Mouse (Mus musculus) gastrocnemius, postnatal 36 days (tissue): ENCODE results near the gene Olfr65. TPM values are rescaled to one million over a fixed set of nuclear protein-coding genes. Genes with fewer than 3 reads are reported as not detected.

ENCODE experiments used
- DNase-seq, 2 experiments: peaks; one replicate each; pipeline ENCODE4 v3.0.0; 2022
- intact Hi-C: fragments of 180-260 bp; cut with DNase I; formaldehyde crosslinking; loops from one replicate; pipeline ENCODE4 v1.15.1; 2025
- long read RNA-seq, 2 experiments: library from polyadenylated mRNA; stranded (forward); transcript quantifications; one replicate each; pipeline ENCODE4 v2.0.0; 2021
- total RNA-seq, 2 experiments: library from RNA; stranded (reverse); gene quantifications; 2 replicates each; pipeline ENCODE4 v1.2.3; 2021

Gene Olfr65
- not detected for total RNA-seq
- long read RNA-seq, experiment 1: 0 reads
- long read RNA-seq, experiment 2: 0 reads

GRCm38 (mm10) chr7:103903187-103903586 is at the start of gene Olfr65:
TSS of gene Olfr65 (plus strand) at chr7:103903487.
- intact Hi-C loops: no loop called here
- no peak for DNase-seq

GRCm38 (mm10) chr7:103854669-103855068 is 48.6 kb upstream of the Olfr65 start:
- intact Hi-C loops: no loop called here
- no peak for DNase-seq

- intact Hi-C loops: no loop called here
- DNase-seq: no peak
These were observed 44.2 kb upstream of the Olfr65 start for GRCm38 (mm10) chr7:103859076-103859475.

GRCm38 (mm10) chr7:103860855-103861254 is 42.4 kb upstream of the Olfr65 start:
- intact Hi-C loops: no loop called here
- DNase-seq: peak in 1 of 2 experiments; percentile 4

DNA sequence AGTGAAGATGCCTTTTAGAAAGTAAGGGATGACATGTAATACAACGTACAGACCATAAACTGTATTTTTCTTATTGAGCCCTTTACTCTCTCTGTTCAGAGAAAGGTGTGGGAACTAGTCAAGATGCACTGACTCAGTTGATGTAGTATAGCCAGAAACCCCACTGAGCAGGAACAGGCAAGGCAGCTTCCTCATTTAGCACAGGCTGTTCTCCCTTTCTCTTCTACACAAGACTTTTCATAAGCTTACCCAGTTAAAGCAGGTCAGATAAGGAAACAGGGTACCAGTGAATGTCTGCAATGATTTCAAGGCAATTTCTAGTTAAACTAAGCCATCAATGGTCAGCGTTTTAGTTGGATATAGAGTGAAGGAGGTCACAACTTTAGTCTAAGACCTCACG is 41.8 kb upstream of the Olfr65 start:
- no peak for DNase-seq
- intact Hi-C loops: no loop called here

DNA sequence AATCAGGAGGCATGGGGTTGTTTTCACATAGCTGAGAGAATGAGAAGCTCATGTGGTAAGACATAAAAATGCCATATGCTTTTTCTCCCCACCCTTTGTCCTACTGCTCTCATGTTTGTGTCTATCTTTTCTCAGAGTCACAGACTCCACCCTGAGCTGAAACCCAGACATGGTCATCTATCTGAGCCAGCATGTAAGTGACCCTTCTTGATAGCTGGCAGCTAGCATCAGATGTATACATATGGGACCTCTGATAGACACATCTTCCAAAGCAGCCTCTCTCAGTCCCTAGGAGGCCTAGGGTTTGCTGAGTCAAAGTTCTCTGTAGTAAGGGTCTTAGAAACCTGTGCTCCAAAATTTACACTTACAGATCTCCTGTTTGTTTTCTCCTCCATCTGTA is 37.6 kb upstream of the Olfr65 start:
- no peak for DNase-seq
- intact Hi-C loops: no loop called here

- DNase-seq: no peak
- intact Hi-C loops: no loop called here
These were observed 32.6 kb upstream of the Olfr65 start for GRCm38 (mm10) chr7:103870667-103871066.

DNA sequence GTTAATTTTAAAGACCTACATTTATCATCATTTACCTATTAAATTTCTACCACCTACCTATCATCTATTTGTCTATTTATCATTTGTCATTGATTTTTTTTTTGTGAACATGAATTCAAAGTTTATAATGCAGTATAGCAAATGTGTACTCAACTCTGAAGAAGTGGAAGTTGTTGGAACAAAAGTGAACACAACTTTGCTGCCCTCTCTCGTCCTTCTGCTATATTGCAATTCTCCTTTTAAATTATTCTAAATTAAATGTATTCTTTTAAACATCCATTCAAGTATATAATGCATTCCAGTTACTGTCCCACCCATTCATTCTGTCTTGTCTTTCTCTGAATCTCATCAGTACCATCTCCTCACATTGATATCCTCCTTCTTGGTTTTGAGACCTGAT is 30.2 kb upstream of the Olfr65 start:
- no peak for DNase-seq
- intact Hi-C loops: no loop called here

DNA sequence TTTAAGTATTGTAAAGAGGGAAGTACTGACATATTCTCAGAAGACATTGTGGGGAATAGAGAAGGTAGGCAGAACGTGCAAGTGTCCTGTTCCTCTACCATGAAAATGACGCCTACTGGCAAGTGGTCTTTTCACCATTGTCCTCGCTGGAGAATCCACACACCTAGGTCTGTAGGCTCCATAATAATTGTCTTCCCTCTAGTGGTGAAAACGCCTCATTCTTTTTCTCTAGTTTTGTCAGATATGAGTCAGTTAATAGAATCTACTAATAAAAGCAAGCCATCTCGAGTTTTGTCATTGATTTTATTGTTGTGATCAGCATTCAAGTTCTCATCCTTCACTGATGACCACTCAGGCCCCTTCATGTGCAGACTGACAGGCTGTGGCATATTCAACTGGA is 28.8 kb upstream of the Olfr65 start:
- intact Hi-C loops: no loop called here
- no peak for DNase-seq

DNA sequence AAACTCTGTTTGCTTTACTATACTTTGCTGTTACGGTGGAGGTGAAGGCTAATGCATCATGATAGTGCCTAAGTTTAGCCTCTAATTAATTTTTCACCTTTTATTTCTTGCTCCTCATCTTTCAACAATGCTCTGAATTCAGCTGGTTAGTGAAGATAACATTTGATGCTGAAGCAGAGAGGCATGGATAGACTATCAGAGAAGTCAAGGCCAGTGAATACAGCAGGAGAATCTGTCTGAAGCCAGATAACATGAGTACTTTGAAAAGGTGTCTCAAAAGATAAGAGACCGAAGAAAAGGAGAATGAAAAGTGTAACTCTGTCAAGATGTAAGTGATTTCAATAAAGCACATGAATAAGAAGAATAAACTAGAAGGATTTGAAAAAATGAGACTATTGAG is 26.2 kb upstream of the Olfr65 start:
- no peak for DNase-seq
- intact Hi-C loops: no loop called here

DNA sequence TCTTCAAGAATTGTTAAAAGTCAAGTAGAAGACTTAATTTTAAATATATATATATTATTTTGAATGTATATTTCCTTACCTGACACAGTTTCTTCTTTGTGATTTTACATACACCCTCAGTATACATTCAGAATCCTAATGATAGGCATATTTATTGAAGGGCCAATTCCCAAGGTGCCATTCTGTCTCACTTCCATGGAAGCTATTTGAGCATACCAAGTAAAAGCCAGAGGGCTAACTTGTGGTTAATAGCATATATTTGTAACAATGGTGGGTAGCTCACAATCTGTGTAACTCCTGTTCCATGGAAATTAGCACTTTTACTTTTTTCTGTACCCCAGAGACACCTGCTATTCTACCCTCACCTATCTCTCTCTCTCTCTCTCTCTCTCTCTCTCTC is 17.1 kb upstream of the Olfr65 start, which contains the start of gene Olfr66:
Olfr66 (minus strand) TSS at position 101 of the 400 bp plus-strand sequence.
- no peak for DNase-seq
- intact Hi-C loops: no loop called here

- intact Hi-C loops: no loop called here
- DNase-seq: no peak
These were observed 8.9 kb upstream of the Olfr65 start, which contains the start of gene Olfr64 for GRCm38 (mm10) chr7:103894385-103894784. TSS of gene Olfr64 (minus strand) at chr7:103894485.

DNA sequence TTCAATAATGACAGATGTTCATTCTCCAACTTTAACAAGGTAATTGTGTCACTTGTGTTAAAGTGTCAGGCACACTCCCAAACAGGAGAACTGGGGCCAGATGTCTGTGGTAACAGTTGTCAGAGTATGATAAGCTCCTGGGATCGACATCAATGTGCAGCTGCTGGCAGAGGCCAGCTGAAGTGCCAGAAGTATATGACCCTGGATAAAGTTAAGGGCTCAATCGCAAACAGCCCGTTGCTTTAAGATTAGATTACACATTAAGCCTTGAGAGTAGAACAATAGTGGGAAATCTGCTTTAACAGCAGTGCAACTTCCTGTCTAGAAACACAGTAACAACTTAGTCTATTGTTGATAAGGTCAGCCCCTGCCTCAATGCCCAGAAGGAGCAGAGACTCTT is 6.8 kb downstream of the Olfr65 start:
- DNase-seq: no peak
- intact Hi-C loops: no loop called here

DNA sequence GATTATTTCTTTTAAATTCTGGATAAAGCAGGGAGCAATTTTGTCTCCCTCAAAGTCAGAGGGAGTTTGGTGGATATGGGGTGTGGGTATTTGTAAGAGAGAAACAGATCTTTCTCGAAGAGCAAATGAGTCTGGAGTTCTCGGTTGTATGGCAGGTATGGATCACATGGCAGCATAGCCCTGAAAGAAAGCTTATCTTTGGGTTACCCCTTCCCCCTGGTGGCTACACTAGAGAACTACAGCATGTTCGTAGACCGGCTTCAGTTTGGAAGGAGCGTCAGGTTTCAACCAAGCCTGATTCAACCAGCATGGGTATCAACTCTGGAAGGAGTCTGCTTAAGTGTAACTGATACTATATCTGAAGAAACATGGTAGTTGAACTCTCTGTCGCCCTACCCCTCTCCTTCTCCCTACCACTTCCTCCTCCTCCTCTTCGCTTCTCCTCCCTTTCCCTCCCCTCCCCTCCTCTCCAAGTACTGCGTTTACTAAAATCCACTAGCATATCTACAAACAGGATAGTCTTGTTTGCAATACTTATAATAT is 9.8 kb downstream of the Olfr65 start:
- intact Hi-C loops: no loop called here
- DNase-seq: no peak

GRCm38 (mm10) chr7:103915338-103915737 is 12.1 kb downstream of the Olfr65 start:
- intact Hi-C loops: no loop called here

GRCm38 (mm10) chr7:103928525-103928924 is 25.2 kb downstream of the Olfr65 start, which contains the start of gene Olfr631:
TSS of gene Olfr631 (plus strand) at chr7:103928825.
- intact Hi-C loops: no loop called here

More at GRCm38 (mm10) chr7:103915338-103915737, 12.1 kb downstream of the Olfr65 start:
- no peak for DNase-seq

DNA sequence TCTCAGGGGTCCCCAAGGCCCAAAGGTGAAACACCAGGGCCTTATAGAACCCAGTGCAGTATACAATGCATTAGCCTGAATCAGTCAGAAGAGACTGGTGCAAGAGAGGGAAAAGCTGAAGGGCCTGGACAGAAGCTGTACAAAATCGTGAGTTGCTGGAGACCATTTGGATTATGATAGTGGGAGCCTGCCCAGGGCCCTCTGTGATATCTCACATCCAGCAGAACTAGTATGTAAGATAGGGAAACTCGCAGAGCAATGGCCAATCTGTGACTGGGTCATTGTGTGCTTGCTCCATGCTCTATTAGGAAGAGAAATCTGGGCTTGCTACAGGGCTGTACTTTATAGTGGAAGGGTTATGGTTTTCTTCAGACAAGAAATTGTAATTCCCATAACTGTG is 31.0 kb downstream of the Olfr65 start, which contains the start of gene Olfr632:
Olfr632 (plus strand) TSS at position 84 of the 400 bp plus-strand sequence.
- intact Hi-C loops: no loop called here

More at GRCm38 (mm10) chr7:103928525-103928924, 25.2 kb downstream of the Olfr65 start, which contains the start of gene Olfr631:
- DNase-seq: no peak

GRCm38 (mm10) chr7:103942730-103943129 is 39.4 kb downstream of the Olfr65 start:
- intact Hi-C loops: no loop called here
- no peak for DNase-seq

More for the DNA sequence above, 31.0 kb downstream of the Olfr65 start, which contains the start of gene Olfr632:
- DNase-seq: no peak

DNA sequence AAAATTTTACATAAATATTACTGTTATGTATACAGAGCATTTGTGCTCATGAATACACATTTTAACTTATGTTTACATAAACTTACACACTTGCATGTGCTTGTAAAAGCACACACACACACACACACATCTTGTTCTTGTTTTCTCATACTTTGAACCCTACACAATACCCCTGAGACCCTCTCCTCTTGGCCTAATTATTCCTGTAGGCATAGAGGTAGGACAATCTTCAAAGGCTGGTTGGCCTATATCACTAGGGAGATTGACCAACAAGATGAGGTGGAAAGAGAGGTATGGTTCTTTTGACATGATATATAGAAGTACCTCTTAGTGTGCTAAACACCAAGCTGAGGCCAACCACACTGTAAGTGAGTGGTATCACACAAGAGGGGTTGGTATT is 40.9 kb downstream of the Olfr65 start, which contains the start of gene Olfr633:
Olfr633 (plus strand) TSS at position 301 of the 400 bp plus-strand sequence.
- no peak for DNase-seq
- intact Hi-C loops: no loop called here
